Mouse (Mus musculus): ENCODE results near the gene Atrn. TPM values are rescaled to one million over a fixed set of nuclear protein-coding genes. Genes with fewer than 3 reads are reported as not detected.

Atrn gene
- polyA plus RNA-seq, 1 experiment: 14.0 TPM

- DNase-seq (ENCODE audit: low read depth): no peak
Measured at GRCm38 (mm10) chr2:131038675-131039074, 132.4 kb downstream of the Atrn start.

- DNase-seq (ENCODE audit: low read depth): no peak
Measured at GRCm38 (mm10) chr2:131040854-131041825, 134.8 kb downstream of the Atrn start.

- no peak for DNase-seq (ENCODE audit: low read depth)
Measured at GRCm38 (mm10) chr2:131042988-131043387, 136.7 kb downstream of the Atrn start, which contains the start of gene Gfra4. Gfra4 (minus strand) TSS chr2:131043088.

GRCm38 (mm10) chr2:131044354-131044852 lies 138.1 kb downstream of the Atrn start:
- DNase-seq (ENCODE audit: low read depth): no peak

GRCm38 (mm10) chr2:131044989-131045720 lies 138.9 kb downstream of the Atrn start:
- DNase-seq (ENCODE audit: low read depth): no peak

GRCm38 (mm10) chr2:131046025-131046424 lies 139.7 kb downstream of the Atrn start:
- DNase-seq (ENCODE audit: low read depth): no peak

- no peak for DNase-seq (ENCODE audit: low read depth)
Measured at GRCm38 (mm10) chr2:131052043-131052442, 145.7 kb downstream of the Atrn start.

- DNase-seq (ENCODE audit: low read depth): no peak
Measured at GRCm38 (mm10) chr2:131052862-131053418, 146.6 kb downstream of the Atrn start.

GRCm38 (mm10) chr2:131053851-131054645 lies 147.8 kb downstream of the Atrn start:
- DNase-seq (ENCODE audit: low read depth): no peak

- no peak for DNase-seq (ENCODE audit: low read depth)
Measured at GRCm38 (mm10) chr2:131054646-131055264, 148.5 kb downstream of the Atrn start.

GRCm38 (mm10) chr2:131055631-131056030 lies 149.3 kb downstream of the Atrn start:
- no peak for DNase-seq (ENCODE audit: low read depth)

- DNase-seq (ENCODE audit: low read depth): no peak
Measured at GRCm38 (mm10) chr2:131056191-131056590, 149.9 kb downstream of the Atrn start.

- DNase-seq (ENCODE audit: low read depth): no peak
Measured at GRCm38 (mm10) chr2:131058672-131059071, 152.4 kb downstream of the Atrn start.

- DNase-seq (ENCODE audit: low read depth): no peak
Measured at GRCm38 (mm10) chr2:131059377-131059776, 153.1 kb downstream of the Atrn start.

GRCm38 (mm10) chr2:131059781-131060540 lies 153.7 kb downstream of the Atrn start:
- no peak for DNase-seq (ENCODE audit: low read depth)

- no peak for DNase-seq (ENCODE audit: low read depth)
Measured at GRCm38 (mm10) chr2:131060784-131061183, 154.5 kb downstream of the Atrn start.

GRCm38 (mm10) chr2:131061607-131062006 lies 155.3 kb downstream of the Atrn start:
- no peak for DNase-seq (ENCODE audit: low read depth)

- no peak for DNase-seq (ENCODE audit: low read depth)
Measured at GRCm38 (mm10) chr2:131063404-131063864, 157.1 kb downstream of the Atrn start, which contains the start of gene Adam33. Adam33 (minus strand) TSS chr2:131063814.

GRCm38 (mm10) chr2:131066342-131066741 lies 160.0 kb downstream of the Atrn start:
- DNase-seq (ENCODE audit: low read depth): no peak

- DNase-seq (ENCODE audit: low read depth): no peak
Measured at GRCm38 (mm10) chr2:131067481-131067880, 161.2 kb downstream of the Atrn start.

Measured in gonadal fat pad, adult 2 months (tissue).